Mouse (Mus musculus): Measurements from ENCODE around the gene Gm9733. TPM values are rescaled to one million over a fixed set of nuclear protein-coding genes. Genes with fewer than 3 reads are reported as not detected.
"Not testable (repeated sequence)": the region's sequence is repeated elsewhere in the genome, so short reads cannot be mapped to it uniquely, and the experiment has no call there.

Gene Gm9733
- not detected in 2 replicates for polyA plus RNA-seq (2014; fragmentation: Nextera tagmentation; extraction: Ambion mirVana)

DNA sequence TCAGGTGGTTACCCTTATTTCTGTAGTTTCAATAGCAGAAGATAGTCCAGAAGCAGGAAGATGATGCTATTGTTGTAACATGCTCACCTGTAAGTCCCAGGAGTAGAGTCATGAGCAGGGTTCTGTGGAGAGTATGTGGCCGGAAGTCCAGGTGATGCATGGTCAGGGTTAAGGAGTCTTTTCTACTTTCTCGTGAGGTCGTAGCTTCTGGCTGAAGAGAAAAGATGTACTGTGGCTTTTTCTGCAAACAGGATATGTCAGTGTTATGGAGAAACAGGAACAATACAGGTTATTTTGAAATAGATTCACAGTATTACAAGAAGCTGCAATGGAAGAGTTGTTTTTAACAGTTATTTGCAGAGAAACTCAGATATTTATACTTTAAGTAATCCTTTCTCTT, at the start of gene Gm9733:
Gene Gm9733, minus strand, starts transcription at position 240 of the 400 bp plus-strand sequence.
- Histone ChIP-seq H3K4me3 (ENCODE audit: low read depth, low read length) (no peak within 1 kb of the TSS), H3K27me3 (ENCODE audit: control insufficient read depth, insufficient read depth, low read length) (no peaks in the 10 kb centered on the region), H3K36me3 (replicated peaks; ENCODE audit: control insufficient read depth, insufficient read depth, low read depth, low read length) (no peaks in the 10 kb centered on the region; the same call in 1 of the 2 replicates), H3K4me2 (ENCODE audit: low read depth, low read length) (no peak within 1 kb of the TSS), H3K4me1 (ENCODE audit: control insufficient read depth, insufficient read depth, low read length) (no peaks in the 10 kb centered on the region), H3K27ac (replicated peaks; ENCODE audit: low read depth, low read length) (no peak within 1 kb of the TSS), H3K9ac (replicated peaks; ENCODE audit: low read length) (no peak within 1 kb of the TSS), H3K9me3 (replicated peaks; ENCODE audit: control insufficient read depth, low read length) (no peaks in the 10 kb centered on the region)
- 91% methylated on average over 3 of the region's 3 CpGs for WGBS
- ATAC-seq (replicated peaks; ENCODE audit: insufficient number of reproducible peaks, low FRiP score, low TSS enrichment, low read depth) (no peak), DNase-seq (ENCODE audit: low spot score) (no peak)

DNA sequence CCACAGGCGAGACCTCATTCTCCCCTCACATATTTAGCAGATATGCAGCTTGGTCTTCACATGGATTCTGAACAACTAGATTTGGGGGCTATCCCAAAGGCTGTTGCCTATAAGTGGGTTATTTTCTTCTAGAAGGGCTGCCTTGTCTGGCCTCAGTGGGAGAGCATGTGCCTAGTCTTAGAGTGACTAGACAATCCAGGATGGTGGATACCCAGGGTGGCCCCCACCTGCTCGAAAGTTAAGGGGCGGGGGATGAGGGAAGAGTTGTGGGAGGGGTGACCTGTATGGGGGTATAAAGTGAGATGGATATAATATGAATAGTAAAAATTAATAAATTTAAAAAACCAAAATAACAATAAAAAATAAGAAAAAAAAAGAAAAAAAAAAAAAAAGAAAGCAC, 23.6 kb upstream of the Gm9733 start:
- ATAC-seq (replicated peaks; ENCODE audit: insufficient number of reproducible peaks, low FRiP score, low TSS enrichment, low read depth); H3K4me3 ChIP-seq (ENCODE audit: low read depth, low read length); DNase-seq (ENCODE audit: low spot score); H3K4me2 ChIP-seq (ENCODE audit: low read depth, low read length); H3K9ac ChIP-seq (replicated peaks; ENCODE audit: low read length); H3K27me3 ChIP-seq (ENCODE audit: control insufficient read depth, insufficient read depth, low read length); H3K36me3 ChIP-seq (replicated peaks; ENCODE audit: control insufficient read depth, insufficient read depth, low read depth, low read length); H3K9me3 ChIP-seq (replicated peaks; ENCODE audit: control insufficient read depth, low read length); H3K4me1 ChIP-seq (ENCODE audit: control insufficient read depth, insufficient read depth, low read length); H3K27ac ChIP-seq (replicated peaks; ENCODE audit: low read depth, low read length): not testable (repeated sequence)
- whole genome bisulfite sequencing, result 79% methylated on average over 3 of the region's 3 CpGs

DNA sequence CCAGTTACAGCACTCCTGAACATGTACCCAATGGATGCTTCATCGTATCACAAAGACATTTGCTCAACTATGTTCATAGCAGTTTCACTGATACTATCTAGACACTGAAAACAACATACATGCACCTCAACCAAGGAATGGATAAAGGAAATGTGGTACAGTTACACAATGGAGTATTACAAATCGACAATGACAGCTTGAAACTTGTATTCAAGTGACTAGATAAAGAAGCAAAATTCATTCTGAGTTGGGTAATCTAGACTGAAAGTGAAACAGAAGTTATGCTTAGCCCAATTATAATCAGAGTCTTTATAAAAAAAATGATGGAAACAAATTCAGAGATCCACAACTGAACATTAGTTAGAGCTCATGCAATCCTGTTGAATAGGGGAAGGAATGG, 18.2 kb upstream of the Gm9733 start:
- 88% methylated on average over 1 of the region's 2 CpGs for WGBS
- H3K9ac ChIP-seq (replicated peaks; ENCODE audit: low read length); H3K4me1 ChIP-seq (ENCODE audit: control insufficient read depth, insufficient read depth, low read length); DNase-seq (ENCODE audit: low spot score); H3K4me3 ChIP-seq (ENCODE audit: low read depth, low read length); H3K9me3 ChIP-seq (replicated peaks; ENCODE audit: control insufficient read depth, low read length); H3K36me3 ChIP-seq (replicated peaks; ENCODE audit: control insufficient read depth, insufficient read depth, low read depth, low read length); H3K27me3 ChIP-seq (ENCODE audit: control insufficient read depth, insufficient read depth, low read length); H3K27ac ChIP-seq (replicated peaks; ENCODE audit: low read depth, low read length); ATAC-seq (replicated peaks; ENCODE audit: insufficient number of reproducible peaks, low FRiP score, low TSS enrichment, low read depth); H3K4me2 ChIP-seq (ENCODE audit: low read depth, low read length): not testable (repeated sequence)

DNA sequence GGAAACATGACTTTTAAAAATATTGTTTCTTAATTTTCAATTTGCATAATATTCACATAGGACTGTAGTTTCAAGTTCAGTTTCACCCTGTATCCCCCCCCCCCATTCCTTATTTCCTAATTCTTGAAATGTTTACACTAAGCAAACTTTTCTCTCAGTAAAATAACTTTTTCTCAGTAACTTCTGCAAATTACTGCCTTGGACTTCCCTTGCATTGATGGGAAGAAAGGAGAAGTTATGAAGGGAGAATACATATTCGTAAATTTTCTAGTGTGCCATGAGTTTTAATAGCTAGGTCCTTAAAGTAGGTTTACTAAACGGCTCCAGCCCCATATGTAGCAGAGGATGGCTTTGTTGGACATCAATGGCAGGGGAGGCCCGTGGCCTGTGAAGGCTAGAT, 13.5 kb upstream of the Gm9733 start:
- ATAC-seq (replicated peaks; ENCODE audit: insufficient number of reproducible peaks, low FRiP score, low TSS enrichment, low read depth); H3K36me3 ChIP-seq (replicated peaks; ENCODE audit: control insufficient read depth, insufficient read depth, low read depth, low read length): not testable (repeated sequence)
- WGBS, result 72% methylated on average over 3 of the region's 3 CpGs

DNA sequence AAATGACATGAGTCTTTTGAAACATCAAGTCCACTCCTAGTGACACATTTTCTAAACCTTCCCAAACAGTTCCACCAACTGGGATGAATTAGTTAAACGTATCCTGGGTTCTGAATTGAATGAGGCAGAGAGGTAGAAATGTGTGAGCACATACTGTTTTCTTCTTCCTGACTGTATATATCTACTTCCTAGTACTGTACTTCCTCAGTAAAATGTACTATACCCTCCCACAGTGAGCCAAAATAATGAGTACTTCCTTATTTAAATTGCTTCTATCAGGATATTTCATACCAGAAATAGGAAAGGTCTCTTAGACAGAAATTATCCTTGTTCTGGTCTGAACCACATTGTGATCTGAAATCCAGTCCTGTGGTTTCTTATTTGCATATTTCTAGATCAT, 8.2 kb upstream of the Gm9733 start:
- H3K27me3 ChIP-seq (ENCODE audit: control insufficient read depth, insufficient read depth, low read length), result no peaks in the 10 kb centered on the region
- ATAC-seq (replicated peaks; ENCODE audit: insufficient number of reproducible peaks, low FRiP score, low TSS enrichment, low read depth) (no peak), DNase-seq (ENCODE audit: low spot score) (no peak)
- no peak overlapping the region for H3K4me3 ChIP-seq (ENCODE audit: low read depth, low read length)
- H3K9me3 ChIP-seq (replicated peaks; ENCODE audit: control insufficient read depth, low read length), result no peaks in the 10 kb centered on the region
- no peaks in the 10 kb centered on the region for H3K36me3 ChIP-seq (replicated peaks; ENCODE audit: control insufficient read depth, insufficient read depth, low read depth, low read length)
- H3K27ac ChIP-seq (replicated peaks; ENCODE audit: low read depth, low read length), result no peak overlapping the region
- H3K4me1 ChIP-seq (ENCODE audit: control insufficient read depth, insufficient read depth, low read length), result no peaks in the 10 kb centered on the region
- 70% methylated on average over 1 of the region's 1 CpGs for WGBS
- H3K9ac ChIP-seq (replicated peaks; ENCODE audit: low read length), result no peak overlapping the region
- H3K4me2 ChIP-seq (ENCODE audit: low read depth, low read length), result no peak overlapping the region

More for the DNA sequence above, 13.5 kb upstream of the Gm9733 start:
- H3K27ac ChIP-seq (replicated peaks; ENCODE audit: low read depth, low read length); H3K9me3 ChIP-seq (replicated peaks; ENCODE audit: control insufficient read depth, low read length); H3K27me3 ChIP-seq (ENCODE audit: control insufficient read depth, insufficient read depth, low read length); H3K9ac ChIP-seq (replicated peaks; ENCODE audit: low read length); H3K4me3 ChIP-seq (ENCODE audit: low read depth, low read length); H3K4me2 ChIP-seq (ENCODE audit: low read depth, low read length); H3K4me1 ChIP-seq (ENCODE audit: control insufficient read depth, insufficient read depth, low read length); DNase-seq (ENCODE audit: low spot score): not testable (repeated sequence)

DNA sequence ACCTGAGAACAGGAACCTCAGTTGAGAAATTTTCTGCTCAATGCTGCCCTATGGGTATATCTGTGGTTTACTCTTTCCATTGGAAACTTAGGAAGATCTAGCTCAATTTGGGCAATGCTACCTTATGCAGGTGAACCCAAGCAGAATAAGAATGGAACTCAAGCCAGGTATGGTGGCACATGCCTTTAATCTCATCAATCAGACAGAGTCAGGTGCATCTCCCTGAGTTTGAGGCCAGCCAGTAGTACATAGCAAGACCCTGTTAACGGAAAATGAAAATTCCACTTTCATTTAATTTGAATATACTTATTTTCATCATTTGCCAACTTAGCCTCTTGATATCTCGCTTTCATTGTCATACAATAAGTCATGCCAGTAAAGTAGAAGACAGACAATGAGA, 2.1 kb upstream of the Gm9733 start:
- Histone ChIP-seq H3K27ac (replicated peaks; ENCODE audit: low read depth, low read length) (no peak overlapping the region), H3K4me1 (ENCODE audit: control insufficient read depth, insufficient read depth, low read length) (no peaks in the 10 kb centered on the region), H3K36me3 (replicated peaks; ENCODE audit: control insufficient read depth, insufficient read depth, low read depth, low read length) (no peaks in the 10 kb centered on the region; the same call in 1 of the 2 replicates), H3K9ac (replicated peaks; ENCODE audit: low read length) (no peak overlapping the region), H3K9me3 (replicated peaks; ENCODE audit: control insufficient read depth, low read length) (no peaks in the 10 kb centered on the region), H3K4me2 (ENCODE audit: low read depth, low read length) (no peak overlapping the region), H3K4me3 (ENCODE audit: low read depth, low read length) (no peak overlapping the region), H3K27me3 (ENCODE audit: control insufficient read depth, insufficient read depth, low read length) (no peaks in the 10 kb centered on the region)
- WGBS, result 64% methylated on average over 2 of the region's 2 CpGs
- DNase-seq (ENCODE audit: low spot score) (no peak), ATAC-seq (replicated peaks; ENCODE audit: insufficient number of reproducible peaks, low FRiP score, low TSS enrichment, low read depth) (no peak)

DNA sequence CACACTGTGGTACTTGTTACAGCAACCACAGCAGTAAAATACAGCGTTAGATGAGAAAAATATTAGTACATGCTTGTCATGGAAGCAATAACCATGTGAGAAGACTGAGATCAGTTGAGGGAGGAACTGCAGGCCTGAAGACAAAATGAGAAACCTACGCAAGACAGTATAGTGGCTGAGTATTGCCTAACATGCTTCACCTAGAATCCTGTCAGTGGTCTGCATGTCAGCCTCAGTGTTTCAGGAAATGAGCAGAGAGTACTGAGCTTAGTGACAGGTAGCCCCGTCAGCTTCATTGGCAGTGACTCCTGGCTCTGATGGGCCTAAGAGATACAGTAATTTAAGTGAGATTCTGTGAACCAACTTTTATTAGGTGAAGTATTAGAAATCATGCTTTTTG, 557 bp downstream of the Gm9733 start:
- no peaks in the 10 kb centered on the region for H3K27me3 ChIP-seq (ENCODE audit: control insufficient read depth, insufficient read depth, low read length)
- H3K4me1 ChIP-seq (ENCODE audit: control insufficient read depth, insufficient read depth, low read length), result no peaks in the 10 kb centered on the region
- H3K4me3 ChIP-seq (ENCODE audit: low read depth, low read length), result no peak overlapping the region
- H3K36me3 ChIP-seq (replicated peaks; ENCODE audit: control insufficient read depth, insufficient read depth, low read depth, low read length), result no peaks in the 10 kb centered on the region; the same call in 1 of the 2 replicates
- no peak overlapping the region for H3K9ac ChIP-seq (replicated peaks; ENCODE audit: low read length)
- DNase-seq (ENCODE audit: low spot score) (no peak), ATAC-seq (replicated peaks; ENCODE audit: insufficient number of reproducible peaks, low FRiP score, low TSS enrichment, low read depth) (no peak)
- no peak overlapping the region for H3K4me2 ChIP-seq (ENCODE audit: low read depth, low read length)
- WGBS, result 69% methylated on average over 3 of the region's 3 CpGs
- no peaks in the 10 kb centered on the region for H3K9me3 ChIP-seq (replicated peaks; ENCODE audit: control insufficient read depth, low read length)
- no peak overlapping the region for H3K27ac ChIP-seq (replicated peaks; ENCODE audit: low read depth, low read length)

DNA sequence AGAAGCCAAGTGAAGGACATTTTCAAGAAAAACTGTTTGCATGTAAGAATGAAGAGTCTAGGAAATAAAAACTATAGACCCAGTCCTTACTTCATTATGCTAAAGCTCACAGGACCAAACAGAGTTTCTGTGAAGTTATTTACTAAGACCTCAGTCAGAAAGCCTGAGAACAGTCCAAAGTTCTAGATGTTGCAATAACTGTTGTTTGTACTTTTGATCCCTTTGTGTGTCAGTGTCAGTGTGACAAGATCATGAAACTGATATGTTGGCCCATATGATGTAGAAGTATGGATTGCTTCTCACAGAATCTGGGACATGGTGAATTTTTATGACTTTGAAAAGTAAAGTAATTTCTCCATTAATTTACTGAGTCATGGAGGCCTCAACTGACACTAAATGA, 2.6 kb downstream of the Gm9733 start:
- Histone ChIP-seq H3K4me1 (ENCODE audit: control insufficient read depth, insufficient read depth, low read length) (no peaks in the 10 kb centered on the region), H3K4me2 (ENCODE audit: low read depth, low read length) (no peak overlapping the region), H3K27me3 (ENCODE audit: control insufficient read depth, insufficient read depth, low read length) (no peaks in the 10 kb centered on the region), H3K27ac (replicated peaks; ENCODE audit: low read depth, low read length) (no peak overlapping the region), H3K9ac (replicated peaks; ENCODE audit: low read length) (no peak overlapping the region), H3K9me3 (replicated peaks; ENCODE audit: control insufficient read depth, low read length) (no peaks in the 10 kb centered on the region), H3K36me3 (replicated peaks; ENCODE audit: control insufficient read depth, insufficient read depth, low read depth, low read length) (no peaks in the 10 kb centered on the region; the same call in 1 of the 2 replicates), H3K4me3 (ENCODE audit: low read depth, low read length) (no peak overlapping the region)
- DNase-seq (ENCODE audit: low spot score) (no peak), ATAC-seq (replicated peaks; ENCODE audit: insufficient number of reproducible peaks, low FRiP score, low TSS enrichment, low read depth) (no peak)
